Mouse (Mus musculus): ENCODE measurements at regions not wholly inside any gene's neighbourhood (a gene's known extent, or its start where the extent isn't known, plus 50 kb on each side); places are given as distances from the start of the nearest gene placed in this dataset.

GRCm38 (mm10) chr9:61021810-61022209 is 227.5 kb downstream of the Uaca start:
- Histone ChIP-seq H3K27ac (replicated peaks) (no peak overlapping the region), H3K4me3 (replicated peaks) (no peak overlapping the region), H3K27me3 (replicated peaks) (peaks cover 4% of the 10 kb centered on the region), H3K4me2 (no peak overlapping the region), H3K36me3 (no peaks in the 10 kb centered on the region), H3K9ac (replicated peaks) (no peak overlapping the region), H3K4me1 (peaks cover 3% of the 10 kb centered on the region; the same call in 1 of the 2 replicates), H3K9me3 (replicated peaks) (no peaks in the 10 kb centered on the region)
- ATAC-seq (ENCODE audit: low FRiP score): no peak
- 88% methylated on average over 5 of the region's 5 CpGs for WGBS

DNA sequence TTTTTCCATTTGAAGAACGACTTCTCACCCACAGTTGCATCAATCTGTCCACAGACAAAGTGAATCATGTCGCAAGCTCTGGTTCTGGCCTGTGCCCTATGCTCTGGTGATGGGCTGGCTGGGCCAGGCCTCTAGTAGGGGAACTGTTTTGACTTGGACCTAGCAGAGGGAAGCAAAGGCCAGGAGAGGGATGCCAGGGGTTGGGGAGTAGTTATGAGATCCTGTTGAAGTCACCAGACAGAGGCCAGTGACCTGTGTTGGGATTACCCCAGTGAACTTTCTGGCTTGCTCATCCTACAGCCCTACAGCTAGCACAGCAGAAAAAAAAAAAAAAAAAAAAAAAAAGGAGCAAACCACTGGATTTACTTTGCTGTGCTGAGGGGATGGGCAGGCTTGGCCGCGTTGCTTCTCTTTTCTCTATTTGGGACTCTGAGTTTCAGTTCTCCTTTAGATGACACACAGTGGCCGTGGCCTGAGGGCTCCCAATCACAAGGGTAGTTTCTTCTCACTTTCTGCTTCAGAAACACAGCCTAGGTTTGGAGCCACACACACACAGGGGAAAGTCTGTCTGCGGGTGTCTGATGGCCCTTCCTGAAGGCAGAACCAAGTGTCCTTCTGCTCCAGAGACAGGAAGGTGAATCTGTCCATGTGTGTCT is 228.2 kb downstream of the Uaca start:
- Histone ChIP-seq H3K4me3 (replicated peaks) (no peak overlapping the region), H3K36me3 (no peaks in the 10 kb centered on the region), H3K27me3 (replicated peaks) (peaks cover 4% of the 10 kb centered on the region; the same call in 1 of the 2 replicates), H3K4me2 (no peak overlapping the region), H3K9ac (replicated peaks) (no peak overlapping the region), H3K9me3 (replicated peaks) (no peaks in the 10 kb centered on the region), H3K27ac (replicated peaks) (no peak overlapping the region), H3K4me1 (no peaks in the 10 kb centered on the region)
- 83% methylated on average over 6 of the region's 6 CpGs for WGBS
- ATAC-seq (ENCODE audit: low FRiP score): no peak

DNA sequence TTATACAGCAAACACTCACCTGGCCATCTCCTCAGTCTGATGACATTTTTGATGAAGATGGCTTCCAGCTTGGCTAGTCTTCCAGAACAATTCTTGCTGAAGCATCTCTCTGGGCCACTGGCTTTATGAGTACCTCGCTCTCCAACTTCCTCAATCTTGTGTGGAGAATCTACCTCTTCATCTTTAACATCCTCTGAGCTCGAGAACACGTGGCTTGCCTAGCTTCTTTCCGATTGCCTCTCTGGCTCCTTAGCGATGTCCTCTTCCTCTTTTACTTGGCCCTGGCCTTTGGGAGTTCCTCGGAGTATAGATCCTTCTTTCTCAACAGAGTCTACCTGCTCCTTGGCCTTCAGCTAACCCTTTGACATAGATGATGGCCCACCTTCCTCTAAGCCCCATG is 231.0 kb downstream of the Uaca start:
- Histone ChIP-seq H3K4me1 (peaks cover 15% of the 10 kb centered on the region), H3K9ac (replicated peaks) (no peak overlapping the region), H3K36me3 (no peaks in the 10 kb centered on the region), H3K27me3 (replicated peaks) (no peaks in the 10 kb centered on the region), H3K4me3 (replicated peaks) (no peak overlapping the region), H3K27ac (replicated peaks) (no peak overlapping the region), H3K4me2 (no peak overlapping the region), H3K9me3 (replicated peaks) (no peaks in the 10 kb centered on the region)
- 91% methylated on average over 6 of the region's 6 CpGs for WGBS
- ATAC-seq (ENCODE audit: low FRiP score): no peak

- H3K4me2 ChIP-seq: no peak overlapping the region
- WGBS: 26% methylated on average over 12 of the region's 12 CpGs
- no peaks in the 10 kb centered on the region for H3K27me3 ChIP-seq (replicated peaks)
- H3K9ac ChIP-seq (replicated peaks): no peak overlapping the region
- H3K27ac ChIP-seq (replicated peaks): no peak overlapping the region
- peaks cover 33% of the 10 kb centered on the region for H3K4me1 ChIP-seq
- H3K9me3 ChIP-seq (replicated peaks): no peaks in the 10 kb centered on the region
- no peak overlapping the region for H3K4me3 ChIP-seq (replicated peaks)
- peak; percentile 83; the same call in 1 of the 2 replicates for ATAC-seq (ENCODE audit: low FRiP score)
- H3K36me3 ChIP-seq: no peaks in the 10 kb centered on the region
These were observed 234.5 kb downstream of the Uaca start for GRCm38 (mm10) chr9:61028775-61029401.

DNA sequence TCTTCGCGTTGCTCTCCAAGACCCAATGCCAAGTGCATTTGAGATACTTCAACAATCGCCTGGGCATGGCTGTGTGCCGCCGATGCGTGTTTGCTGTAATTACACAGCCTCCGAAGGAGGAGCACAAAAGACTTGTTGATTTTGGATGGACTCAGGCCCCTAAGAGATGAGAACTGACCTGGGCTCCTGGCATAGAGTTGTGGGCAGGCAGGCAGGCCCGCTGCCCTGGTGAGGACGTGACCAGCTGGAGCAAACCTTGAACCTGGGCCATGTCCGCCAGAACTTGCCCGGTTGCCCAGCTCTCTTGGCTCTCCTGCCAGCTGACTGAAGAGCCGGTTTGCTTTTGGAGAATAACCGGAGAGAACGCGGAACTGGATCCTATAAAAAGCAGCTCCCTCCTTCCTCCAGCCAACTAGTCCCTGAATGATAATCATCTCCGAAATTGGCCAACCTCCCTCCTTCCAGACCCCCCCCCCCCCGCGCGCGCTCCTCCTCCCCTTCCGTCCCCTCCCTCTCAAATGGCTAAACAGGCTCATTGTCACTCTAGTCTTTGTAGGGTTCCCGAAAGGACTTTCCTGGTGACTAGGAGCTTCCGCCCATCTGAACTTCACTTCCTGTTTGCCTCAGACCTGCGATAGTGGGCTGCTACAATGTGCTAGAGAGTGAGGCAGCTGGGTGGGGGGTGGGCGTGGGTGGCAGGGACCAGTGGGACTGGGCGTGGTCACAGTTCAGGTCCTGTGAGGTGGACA is 237.5 kb downstream of the Uaca start:
- ATAC-seq (ENCODE audit: low FRiP score): no peak
- Histone ChIP-seq H3K4me2 (no peak overlapping the region), H3K27ac (replicated peaks) (no peak overlapping the region), H3K9me3 (replicated peaks) (no peaks in the 10 kb centered on the region), H3K9ac (replicated peaks) (no peak overlapping the region), H3K4me1 (peaks cover 33% of the 10 kb centered on the region), H3K27me3 (replicated peaks) (0 out of 2 replicates have a peak, but pooled peaks cover 7% of the 10 kb centered on the region), H3K4me3 (replicated peaks) (no peak overlapping the region), H3K36me3 (no peaks in the 10 kb centered on the region)
- WGBS: 72% methylated on average over 26 of the region's 26 CpGs

GRCm38 (mm10) chr9:61032448-61033433 is 238.4 kb downstream of the Uaca start:
- H3K9me3 ChIP-seq (replicated peaks): no peaks in the 10 kb centered on the region
- WGBS: 54% methylated on average over 23 of the region's 23 CpGs
- peaks cover 33% of the 10 kb centered on the region for H3K4me1 ChIP-seq
- no peak overlapping the region for H3K9ac ChIP-seq (replicated peaks)
- no peaks in the 10 kb centered on the region for H3K36me3 ChIP-seq
- H3K4me3 ChIP-seq (replicated peaks): no peak overlapping the region
- H3K27me3 ChIP-seq (replicated peaks): peaks cover 12% of the 10 kb centered on the region; the same call in 1 of the 2 replicates
- no peak overlapping the region for H3K4me2 ChIP-seq
- 0 out of 2 replicates have a peak overlapping the region, but pooled peaks have one; percentile 19 for H3K27ac ChIP-seq (replicated peaks)
- no peak for ATAC-seq (ENCODE audit: low FRiP score)

GRCm38 (mm10) chr9:61033593-61033992 is 239.3 kb downstream of the Uaca start:
- Histone ChIP-seq H3K9ac (replicated peaks) (no peak overlapping the region), H3K4me3 (replicated peaks) (no peak overlapping the region), H3K27me3 (replicated peaks) (peaks cover 14% of the 10 kb centered on the region; the same call in 1 of the 2 replicates), H3K36me3 (no peaks in the 10 kb centered on the region), H3K27ac (replicated peaks) (no peak overlapping the region), H3K9me3 (replicated peaks) (no peaks in the 10 kb centered on the region), H3K4me1 (peaks cover 29% of the 10 kb centered on the region), H3K4me2 (no peak overlapping the region)
- WGBS: 68% methylated on average over 9 of the region's 9 CpGs
- no peak for ATAC-seq (ENCODE audit: low FRiP score)

- Histone ChIP-seq H3K4me2 (no peak overlapping the region), H3K9me3 (replicated peaks) (no peaks in the 10 kb centered on the region), H3K27ac (replicated peaks) (no peak overlapping the region), H3K4me1 (0 out of 2 replicates have a peak, but pooled peaks cover 5% of the 10 kb centered on the region), H3K4me3 (replicated peaks) (no peak overlapping the region), H3K9ac (replicated peaks) (no peak overlapping the region), H3K27me3 (replicated peaks) (peaks cover 20% of the 10 kb centered on the region), H3K36me3 (no peaks in the 10 kb centered on the region)
- no peak for ATAC-seq (ENCODE audit: low FRiP score)
- WGBS: 53% methylated on average over 2 of the region's 2 CpGs
These were observed 247.7 kb downstream of the Uaca start for GRCm38 (mm10) chr9:61042063-61042462.

DNA sequence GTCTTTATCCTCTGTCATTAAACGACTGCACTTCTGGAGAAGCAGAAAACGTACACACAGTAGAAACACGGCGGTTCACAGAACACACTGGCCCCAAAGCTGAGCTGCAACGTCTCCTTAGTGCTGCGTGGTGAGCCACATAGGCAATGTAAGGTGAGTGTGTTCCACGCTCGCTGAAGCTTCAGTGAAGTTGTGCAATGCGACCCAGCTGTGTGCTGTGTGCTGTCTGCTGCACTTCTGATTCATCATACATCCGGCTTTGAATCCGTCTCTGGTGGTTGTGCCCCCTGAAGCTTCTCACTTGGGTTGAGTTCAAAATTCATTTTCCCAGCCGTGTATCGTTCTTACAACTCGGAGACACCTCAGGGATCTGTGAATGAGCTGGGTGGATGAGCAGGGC is 250.6 kb downstream of the Uaca start:
- Histone ChIP-seq H3K4me2 (no peak overlapping the region), H3K27me3 (replicated peaks) (peaks cover 12% of the 10 kb centered on the region), H3K9ac (replicated peaks) (no peak overlapping the region), H3K4me3 (replicated peaks) (no peak overlapping the region), H3K27ac (replicated peaks) (no peak overlapping the region), H3K4me1 (peaks cover 9% of the 10 kb centered on the region; the same call in 1 of the 2 replicates), H3K36me3 (no peaks in the 10 kb centered on the region), H3K9me3 (replicated peaks) (no peaks in the 10 kb centered on the region)
- 82% methylated on average over 14 of the region's 14 CpGs for WGBS
- no peak for ATAC-seq (ENCODE audit: low FRiP score)

- no peak overlapping the region for H3K4me3 ChIP-seq (replicated peaks)
- no peaks in the 10 kb centered on the region for H3K36me3 ChIP-seq
- 21% methylated on average over 7 of the region's 7 CpGs for WGBS
- no peak overlapping the region for H3K9ac ChIP-seq (replicated peaks)
- peaks cover 9% of the 10 kb centered on the region; the same call in 1 of the 2 replicates for H3K4me1 ChIP-seq
- no peak overlapping the region for H3K4me2 ChIP-seq
- no peak for ATAC-seq (ENCODE audit: low FRiP score)
- no peak overlapping the region for H3K27ac ChIP-seq (replicated peaks)
- H3K27me3 ChIP-seq (replicated peaks): peaks cover 12% of the 10 kb centered on the region
- no peaks in the 10 kb centered on the region for H3K9me3 ChIP-seq (replicated peaks)
These were observed 252.2 kb downstream of the Uaca start for GRCm38 (mm10) chr9:61046517-61046916.

DNA sequence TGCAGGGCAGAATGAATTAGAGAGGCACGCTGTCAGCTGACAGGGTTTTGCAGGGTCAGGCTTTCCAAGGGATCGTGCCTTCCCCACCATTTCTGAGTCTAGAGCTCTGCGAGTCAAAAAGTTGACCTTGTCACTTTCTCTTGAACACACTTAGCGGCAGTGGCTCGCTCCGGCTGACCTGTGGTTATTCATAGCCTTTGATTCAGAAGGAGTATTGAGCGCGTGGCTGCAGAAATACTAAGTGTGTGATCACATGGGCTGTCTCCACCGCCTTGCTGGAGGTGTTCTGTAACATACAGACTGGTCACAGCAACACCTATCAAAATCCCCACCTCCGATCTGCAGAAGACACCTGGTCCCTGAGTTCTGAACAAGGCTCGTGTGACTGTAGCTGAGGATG is 252.9 kb downstream of the Uaca start:
- no peak overlapping the region for H3K4me3 ChIP-seq (replicated peaks)
- no peaks in the 10 kb centered on the region for H3K9me3 ChIP-seq (replicated peaks)
- no peak overlapping the region for H3K4me2 ChIP-seq
- ATAC-seq (ENCODE audit: low FRiP score): no peak
- H3K36me3 ChIP-seq: no peaks in the 10 kb centered on the region
- no peak overlapping the region for H3K27ac ChIP-seq (replicated peaks)
- WGBS: 88% methylated on average over 11 of the region's 11 CpGs
- H3K4me1 ChIP-seq: peaks cover 9% of the 10 kb centered on the region; the same call in 1 of the 2 replicates
- H3K9ac ChIP-seq (replicated peaks): no peak overlapping the region
- H3K27me3 ChIP-seq (replicated peaks): peaks cover 12% of the 10 kb centered on the region
